Mouse (Mus musculus) embryonic fibroblast, embryonic 13.5 days (primary cell): ENCODE data around the gene Clip3.

Experiments
- CTCF ChIP-seq: IDR thresholded peaks from 2 replicates; pipeline ENCODE4 v1.5.1; 2011; ENCODE audit warnings: mild to moderate bottlenecking, control low read depth, low read length, moderate library complexity, borderline replicate concordance; ENCODE audit not compliant: insufficient read depth
- POLR2A ChIP-seq: IDR thresholded peaks from 2 replicates; pipeline ENCODE4 v1.6.1; 2011; ENCODE audit warnings: low read depth, mild to moderate bottlenecking, control low read depth, low read length, moderate library complexity

GRCm38 (mm10) chr7:30322865-30323264, 31.3 kb downstream of the Clip3 start:
- TF ChIP-seq CTCF (no peak), POLR2A (no peak)
